Mouse (Mus musculus) adrenal gland, postnatal 25 days (tissue): ENCODE measurements at regions not wholly inside any gene's neighbourhood (a gene's known extent, or its start where the extent isn't known, plus 50 kb on each side); places are given as distances from the start of the nearest gene placed in this dataset.

ENCODE experiments used
- DNase-seq: peaks from one replicate; pipeline ENCODE4 v3.0.0; 2021; ENCODE audit warnings: mixed read lengths

DNA sequence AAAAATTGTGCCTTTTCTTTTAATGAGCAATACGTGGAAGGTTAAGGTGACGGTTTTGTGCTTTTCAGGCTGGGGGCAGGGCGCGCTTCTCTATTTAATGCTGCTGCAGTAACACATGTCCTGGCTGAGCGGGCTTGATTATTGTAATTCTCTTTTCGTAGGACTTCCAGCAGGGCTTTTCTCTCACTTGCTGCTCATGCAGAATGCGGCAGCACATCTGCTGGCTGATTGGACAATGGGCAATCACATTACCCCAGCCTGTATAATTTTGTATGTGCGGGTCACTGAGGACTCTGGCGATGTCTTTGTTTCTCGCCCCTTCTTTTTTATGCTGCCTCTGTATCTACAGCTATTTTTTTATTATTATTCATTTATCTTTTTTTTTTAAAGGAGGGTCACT is 91.4 kb upstream of the Fam92a start:
- DNase-seq = no peak

DNA sequence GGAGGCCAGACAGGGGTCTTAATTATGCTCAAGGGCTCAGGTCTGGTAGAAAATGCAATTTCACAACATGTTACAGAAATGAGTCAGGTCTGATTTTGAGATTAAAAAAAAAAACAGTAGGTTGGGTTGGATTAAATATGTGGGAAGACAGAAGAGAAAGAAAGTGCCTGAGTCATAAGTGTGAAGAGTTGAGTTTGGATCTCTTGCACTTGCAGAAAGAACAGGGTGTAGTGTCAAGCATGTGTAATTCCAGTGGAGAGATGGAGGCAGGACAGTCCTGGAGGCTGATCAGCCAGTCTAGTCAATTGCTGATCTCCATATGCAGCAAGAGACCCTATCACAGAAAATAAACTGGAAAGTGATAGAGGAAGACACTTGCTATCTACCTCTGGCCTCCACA is 76.2 kb upstream of the Fam92a start:
- DNase-seq = no peak

DNA sequence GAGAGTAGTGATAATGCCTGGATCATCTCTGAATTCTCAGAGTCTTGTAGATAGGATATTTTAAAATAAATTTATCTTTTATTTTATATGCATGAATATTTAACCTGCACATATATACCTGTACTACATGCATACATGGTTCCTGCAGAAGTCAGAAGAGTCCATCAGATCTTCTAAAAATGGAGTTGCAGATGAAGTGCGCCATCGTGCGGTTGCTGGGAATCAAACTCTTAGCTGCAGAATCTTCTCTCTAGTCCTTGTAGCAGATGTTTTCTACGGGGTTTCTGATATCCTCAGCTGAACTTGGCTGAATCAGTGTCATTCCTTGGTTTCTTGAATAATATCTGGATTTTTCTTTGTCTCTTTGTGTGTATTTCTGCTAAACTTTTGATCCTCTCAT is 74.8 kb upstream of the Fam92a start:
- DNase-seq = peak; percentile 5

DNA sequence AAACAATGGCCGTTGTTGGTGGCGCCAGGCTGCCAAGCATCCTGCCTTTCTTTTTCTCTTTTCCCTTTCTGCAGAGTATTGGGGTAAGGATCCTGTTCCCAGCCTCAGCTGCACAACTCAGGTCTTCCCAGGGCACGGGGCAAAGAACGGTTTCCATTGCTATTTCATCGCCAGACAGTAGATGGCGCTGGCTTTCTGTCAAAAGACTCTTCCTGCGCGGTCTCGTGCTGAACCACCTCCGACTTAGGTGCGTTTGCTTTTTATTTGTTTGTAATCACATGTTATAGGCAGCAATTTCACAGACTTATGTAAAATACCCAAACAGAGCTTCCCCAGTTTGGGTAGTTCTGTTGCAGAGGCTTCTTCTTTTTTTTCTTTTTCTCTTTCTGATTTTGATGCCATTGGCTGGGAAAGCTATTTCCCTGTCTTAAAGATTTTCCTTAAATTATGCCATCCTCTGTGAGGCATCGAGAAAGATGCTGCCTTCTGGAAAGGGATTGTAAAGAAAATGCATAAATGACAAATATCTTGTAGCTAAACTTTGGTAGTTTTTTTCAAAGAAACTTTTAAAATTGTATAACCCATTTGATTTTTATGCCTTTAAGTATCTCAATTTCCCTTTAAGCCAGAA is 69.2 kb upstream of the Fam92a start:
- peak; percentile 49 for DNase-seq

DNA sequence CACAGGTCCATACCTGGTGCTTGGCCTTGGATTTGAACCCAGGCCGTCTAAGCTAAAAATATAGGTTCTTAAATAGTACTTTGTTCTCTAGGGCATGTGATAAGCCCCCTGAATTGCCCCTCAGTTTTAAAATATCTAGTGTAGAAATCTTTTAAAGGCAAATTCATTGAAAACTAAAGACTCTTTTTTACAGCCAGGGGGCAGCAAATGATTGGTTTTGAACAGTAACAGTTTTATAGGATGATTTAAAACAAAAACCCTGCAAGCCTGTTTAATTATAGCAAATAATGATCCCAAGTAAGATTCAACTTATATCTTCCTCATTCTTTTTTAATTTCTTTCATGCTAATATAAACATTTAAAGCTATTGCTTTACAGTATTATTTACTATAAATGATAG is 58.9 kb upstream of the Fam92a start:
- no peak for DNase-seq
